Mouse (Mus musculus) heart, postnatal 4 days (tissue): ENCODE results near the gene Ush1c. TPM values are rescaled to one million over a fixed set of nuclear protein-coding genes. Genes with fewer than 3 reads are reported as not detected.

ENCODE experiments used
- DNase-seq: peaks from one replicate; pipeline ENCODE4 v3.0.0; 2021
- total RNA-seq, 2 experiments: library from RNA; stranded (reverse); gene quantifications; 2 replicates each; pipeline ENCODE4 v1.2.3; 2021

The Ush1c gene
- 10 to 100 TPM; 13.1 to 14.2 TPM for total RNA-seq

- peak; percentile 25 for DNase-seq
Measured at GRCm38 (mm10) chr7:46238346-46238745, at the start of gene Ush1c. Gene Ush1c (minus strand): TSS chr7:46238503.

- DNase-seq: no peak
Measured at GRCm38 (mm10) chr7:46287051-46287450, 48.7 kb upstream of the Ush1c start.

GRCm38 (mm10) chr7:46286391-46286790 is 48.1 kb upstream of the Ush1c start:
- DNase-seq: no peak

- no peak for DNase-seq
Measured at GRCm38 (mm10) chr7:46285161-46285839, 47.0 kb upstream of the Ush1c start.

GRCm38 (mm10) chr7:46283681-46284080 is 45.4 kb upstream of the Ush1c start:
- DNase-seq: peak; percentile 69

- DNase-seq: no peak
Measured at GRCm38 (mm10) chr7:46282276-46282675, 44.0 kb upstream of the Ush1c start.

- DNase-seq: no peak
Measured at GRCm38 (mm10) chr7:46280896-46281295, 42.6 kb upstream of the Ush1c start.

GRCm38 (mm10) chr7:46279946-46280345 is 41.6 kb upstream of the Ush1c start:
- DNase-seq: peak; percentile 69

GRCm38 (mm10) chr7:46276156-46276555 is 37.9 kb upstream of the Ush1c start:
- DNase-seq: no peak

- DNase-seq: no peak
Measured at GRCm38 (mm10) chr7:46251841-46252240, 13.5 kb upstream of the Ush1c start.

- DNase-seq: no peak
Measured at GRCm38 (mm10) chr7:46247606-46248005, 9.3 kb upstream of the Ush1c start.

- no peak for DNase-seq
Measured at GRCm38 (mm10) chr7:46246876-46247275, 8.6 kb upstream of the Ush1c start.

GRCm38 (mm10) chr7:46240696-46241095 is 2.4 kb upstream of the Ush1c start, which contains the start of gene Otog:
Gene Otog (plus strand): TSS chr7:46240987.
- no peak for DNase-seq

GRCm38 (mm10) chr7:46240091-46240490 is 1.8 kb upstream of the Ush1c start:
- DNase-seq: no peak

GRCm38 (mm10) chr7:46237192-46237591 is 1.1 kb downstream of the Ush1c start:
- no peak for DNase-seq

- no peak for DNase-seq
Measured at GRCm38 (mm10) chr7:46236363-46236762, 1.9 kb downstream of the Ush1c start.

GRCm38 (mm10) chr7:46235948-46236347 is 2.4 kb downstream of the Ush1c start:
- DNase-seq: no peak

- peak; percentile 83 for DNase-seq
Measured at GRCm38 (mm10) chr7:46226936-46227335, 11.4 kb downstream of the Ush1c start.

GRCm38 (mm10) chr7:46226253-46226652 is 12.1 kb downstream of the Ush1c start:
- DNase-seq: peak; percentile 46

GRCm38 (mm10) chr7:46220591-46221129 is 17.6 kb downstream of the Ush1c start:
- no peak for DNase-seq

GRCm38 (mm10) chr7:46218415-46218814 is 19.9 kb downstream of the Ush1c start:
- DNase-seq: no peak

GRCm38 (mm10) chr7:46216481-46216880 is 21.8 kb downstream of the Ush1c start:
- DNase-seq: no peak

GRCm38 (mm10) chr7:46210276-46210675 is 28.0 kb downstream of the Ush1c start:
- no peak for DNase-seq

- DNase-seq: no peak
Measured at GRCm38 (mm10) chr7:46208131-46208530, 30.2 kb downstream of the Ush1c start.
